ENCODE assay signal across 28 mouse cellular contexts in genomic region chr15:78442231-78442630, GRCm38 (mm10). TPM values are rescaled to one million over a fixed set of nuclear protein-coding genes. Genes with fewer than 3 reads are reported as not detected.
"Had no signal": no experiment of that assay in that cellular context is flagged by ENCODE, and none has a peak within 500 bp of the region (broad histone marks: within the 10 kb centered on the region; RNA-seq: fewer than 3 reads in every experiment).

No protein-coding gene starts in this region.

- H3K4me3 ChIP-seq: limb, embryonic 12.5 days; limb, embryonic 15.5 days; neural tube, embryonic 12.5 days; neural tube, embryonic 15.5 days; stomach, embryonic 15.5 days had no signal

- DNase-seq: kidney, adult 9 months; kidney, postnatal 14 days; kidney, postnatal 4 days; left cerebral cortex, postnatal 4 days; liver, postnatal 0 days; lung, embryonic 14.5 days; midbrain, embryonic 14.5 days; right cerebral cortex, adult 18-20 months; right cerebral cortex, postnatal 25 days; spleen, adult 18-20 months; thymus, postnatal 25 days had no signal

- H3K27ac ChIP-seq: limb, embryonic 12.5 days; limb, embryonic 15.5 days; liver, embryonic 14.5 days; macrophage; neural tube, embryonic 12.5 days; neural tube, embryonic 15.5 days; stomach, embryonic 15.5 days had no signal

RNA-seq across cellular contexts. Expression of gene Kctd17, which starts 13.9 kb away (rescaled TPM):
- total RNA-seq: megakaryocyte-erythroid progenitor cell, adult 5-6 weeks had no signal

RNA-seq across cellular contexts. Expression of gene Tmprss6, which starts 26.2 kb away (rescaled TPM):
- total RNA-seq: layer of hippocampus, postnatal 14 days; left cerebral cortex, postnatal 14 days; left cerebral cortex, postnatal 4 days; megakaryocyte-erythroid progenitor cell, adult 5-6 weeks; midbrain, postnatal 0 days had no signal
- polyA plus RNA-seq: macrophage had no signal

RNA-seq across cellular contexts. Expression of gene Tex33, which starts 46.5 kb away (rescaled TPM):
- total RNA-seq: layer of hippocampus, adult 18-20 months; left cerebral cortex, adult 8-10 months; left cerebral cortex, postnatal 14 days; left cerebral cortex, postnatal 4 days; megakaryocyte-erythroid progenitor cell, adult 5-6 weeks; midbrain, postnatal 0 days had no signal
- polyA plus RNA-seq: kidney, embryonic 16.5 days; limb, embryonic 12.5 days; limb, embryonic 15.5 days; liver, embryonic 11.5 days; liver, postnatal 0 days; lung, embryonic 14.5 days; lung, postnatal 0 days; macrophage; midbrain, embryonic 11.5 days; midbrain, embryonic 14.5 days; neural tube, embryonic 12.5 days; neural tube, embryonic 15.5 days; stomach, embryonic 15.5 days had no signal
